In the genomic region with DNA sequence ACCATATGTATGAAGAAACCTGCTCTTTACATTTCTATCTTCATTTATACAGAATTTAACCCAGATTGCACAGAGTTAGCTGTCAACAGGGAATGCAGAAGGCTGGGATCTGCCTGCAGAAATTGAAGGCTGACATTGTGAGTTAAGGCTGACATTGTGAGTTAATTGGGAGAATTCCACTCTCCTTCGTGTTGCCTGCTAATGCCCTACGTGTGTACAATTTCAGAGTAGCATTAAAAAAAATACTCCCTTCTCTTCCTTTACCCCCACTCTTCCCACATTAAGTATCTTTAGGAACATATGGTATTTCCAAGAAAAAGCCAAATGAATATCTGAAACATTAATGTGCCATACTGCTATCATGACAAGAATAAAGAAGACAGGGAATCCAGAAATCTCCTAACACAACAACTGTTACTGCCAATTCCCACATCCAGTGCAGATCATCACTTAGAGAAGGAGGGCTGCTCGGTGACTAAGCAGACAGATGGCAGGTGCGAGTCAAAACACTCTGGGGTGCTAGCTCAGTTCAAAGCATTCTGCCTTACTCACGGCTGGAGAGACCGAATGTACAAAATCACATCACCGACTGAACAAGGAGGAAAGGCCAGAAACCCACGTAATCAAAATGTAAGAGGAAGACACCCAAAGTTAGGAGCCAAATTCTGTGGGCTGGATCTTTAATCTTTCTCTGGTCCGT, we compare ENCODE assay signal across 8 mouse cellular contexts. TPM values are rescaled to one million over a fixed set of nuclear protein-coding genes. Genes with fewer than 3 reads are reported as not detected.
DNase-seq lines count a peak whose midpoint lies in the region; ATAC-seq lines count a peak whose summit lies in the region.

No protein-coding gene starts in this region.

- intact Hi-C loops in left cerebral cortex, postnatal 25 days (cut with DNase I): loop anchor here (2.0 to 5.0 kb wide), 2 partner anchors 109 to 511 kb away; a partner anchor contains a TSS
- intact Hi-C loops in heart, postnatal 25 days (cut with DNase I): loop anchor here (2.0 kb wide), 2 partner anchors 89 to 123 kb away; no protein-coding TSS in a partner anchor

- ATAC-seq in cerebellum, adult (ENCODE audit: insufficient number of reproducible peaks, low FRiP score, low TSS enrichment): peak; percentile 92

- peak; percentile 46 for DNase-seq in Muller cell, postnatal 12 days (ENCODE audit: inconsistent ontology term)
- DNase-seq in frontal cortex, postnatal 25 days (ENCODE audit: low spot score in 2 of 2): peak; percentile 15 to 18
- DNase-seq in left cerebral cortex, postnatal 25 days (ENCODE audit: low spot score in 2 of 2): peak; percentile 61 to 88
- no peak for DNase-seq in c-Kit-positive CD71-positive TER-119-positive erythroid progenitor cells, embryonic 14.5 days (ENCODE audit: low spot score)
- DNase-seq in adrenal gland, postnatal 36 days: no peak
- no peak for DNase-seq in adrenal gland, postnatal 10 days
- DNase-seq in heart, postnatal 25 days (ENCODE audit: low spot score): no peak

RNA-seq across cellular contexts. Expression of a gene that starts 47.0 kb away (rescaled TPM):
- 10 to 100 TPM; 11.7 to 17.1 TPM for total RNA-seq in left cerebral cortex, postnatal 25 days (2021)
- 1 to 10 TPM; 5.1 to 6.9 TPM for total RNA-seq in adrenal gland, postnatal 36 days (2021)
- total RNA-seq in adrenal gland, postnatal 10 days (2021): 10 to 100 TPM in 1 of 2 experiments, 1 to 10 TPM in 1; 6.7 to 10.4 TPM
- total RNA-seq in heart, postnatal 25 days (2021): 1 to 10 TPM; 2.4 to 3.6 TPM

Comparison
In these comparisons a context has a peak if more than half of its experiments do, and no peak if none do; other contexts are left out.
1. DNase-seq: peak in Muller cell, postnatal 12 days (single experiment), frontal cortex, postnatal 25 days (2 of 2) and left cerebral cortex, postnatal 25 days (2 of 2); none in c-Kit-positive CD71-positive TER-119-positive erythroid progenitor cells, embryonic 14.5 days (single experiment), adrenal gland, postnatal 36 days (0 of 2), adrenal gland, postnatal 10 days (single experiment) and heart, postnatal 25 days (single experiment).